Mouse (Mus musculus) NIH3T3 (cell line): Measurements from ENCODE around the gene Cnr1.

Experiments used
- DNase-seq: peaks from one replicate; pipeline ENCODE4 v3.0.0-alpha.2; 2012; ENCODE audit warnings: low read depth

Gene Cnr1

GRCm38 (mm10) chr4:33941557-33941956 is 17.2 kb downstream of the Cnr1 start:
- DNase-seq = no peak

GRCm38 (mm10) chr4:33943936-33944335 is 19.5 kb downstream of the Cnr1 start:
- DNase-seq = no peak

GRCm38 (mm10) chr4:33945742-33946141 is 21.3 kb downstream of the Cnr1 start:
- no peak for DNase-seq

- no peak for DNase-seq
These were observed 23.2 kb downstream of the Cnr1 start for GRCm38 (mm10) chr4:33947584-33947983.

- DNase-seq = no peak
These were observed 33.0 kb downstream of the Cnr1 start for GRCm38 (mm10) chr4:33957398-33957797.

- DNase-seq = no peak
These were observed 34.1 kb downstream of the Cnr1 start for GRCm38 (mm10) chr4:33958515-33958914.

- no peak for DNase-seq
These were observed 35.4 kb downstream of the Cnr1 start for GRCm38 (mm10) chr4:33959841-33960240.

- DNase-seq = no peak
These were observed 46.3 kb downstream of the Cnr1 start for GRCm38 (mm10) chr4:33970726-33971125.

- DNase-seq = no peak
These were observed 64.2 kb downstream of the Cnr1 start for GRCm38 (mm10) chr4:33988466-33989089.

- DNase-seq = no peak
These were observed 68.3 kb downstream of the Cnr1 start for GRCm38 (mm10) chr4:33992687-33993086.

GRCm38 (mm10) chr4:33996382-33996781 is 72.0 kb downstream of the Cnr1 start:
- no peak for DNase-seq
